Mouse (Mus musculus): ENCODE results near the gene Ubr3.
A peak's percentile ranks its signal among the peaks of the same experiment; 100 is the strongest.

Gene Ubr3

GRCm38 (mm10) chr2:70037221-70037620 is 140.2 kb downstream of the Ubr3 start:
- peak; percentile 42 for DNase-seq

GRCm38 (mm10) chr2:70038752-70039151 is 141.7 kb downstream of the Ubr3 start, which contains the start of gene Myo3b:
Myo3b (plus strand) TSS chr2:70039126.
- DNase-seq: no peak

GRCm38 (mm10) chr2:70044466-70044865 is 147.4 kb downstream of the Ubr3 start:
- DNase-seq: no peak

GRCm38 (mm10) chr2:70047868-70048267 is 150.8 kb downstream of the Ubr3 start:
- DNase-seq: no peak

- no peak for DNase-seq
Measured at GRCm38 (mm10) chr2:70053803-70054202, 156.8 kb downstream of the Ubr3 start.

- DNase-seq: no peak
Measured at GRCm38 (mm10) chr2:70058201-70058600, 161.2 kb downstream of the Ubr3 start.

- no peak for DNase-seq
Measured at GRCm38 (mm10) chr2:70060359-70061345, 163.6 kb downstream of the Ubr3 start.

GRCm38 (mm10) chr2:70065116-70065515 is 168.1 kb downstream of the Ubr3 start:
- DNase-seq: no peak

GRCm38 (mm10) chr2:70065729-70066300 is 168.8 kb downstream of the Ubr3 start:
- DNase-seq: no peak

- no peak for DNase-seq
Measured at GRCm38 (mm10) chr2:70066338-70067022, 169.4 kb downstream of the Ubr3 start.

GRCm38 (mm10) chr2:70069861-70070260 is 172.8 kb downstream of the Ubr3 start:
- no peak for DNase-seq

Measured in right cerebral cortex, postnatal 14 days (tissue).